Mouse (Mus musculus) adrenal gland, adult (tissue): ENCODE measurements at regions not wholly inside any gene's neighbourhood (a gene's known extent, or its start where the extent isn't known, plus 50 kb on each side); places are given as distances from the start of the nearest gene placed in this dataset.

Experiments
- DNase-seq, 2 experiments: peaks; one replicate each; pipeline ENCODE4 v3.0.0; 2022 to 2023; ENCODE audit warnings: low spot score in 1 of 2; ENCODE audit not compliant: inconsistent age in 2 of 2

GRCm38 (mm10) chr4:120339371-120339770 is 52.2 kb upstream of the Foxo6 start:
- DNase-seq = peak; percentile 34 to 75

- DNase-seq = no peak
Measured at GRCm38 (mm10) chr4:120340686-120341085, 53.5 kb upstream of the Foxo6 start.

DNA sequence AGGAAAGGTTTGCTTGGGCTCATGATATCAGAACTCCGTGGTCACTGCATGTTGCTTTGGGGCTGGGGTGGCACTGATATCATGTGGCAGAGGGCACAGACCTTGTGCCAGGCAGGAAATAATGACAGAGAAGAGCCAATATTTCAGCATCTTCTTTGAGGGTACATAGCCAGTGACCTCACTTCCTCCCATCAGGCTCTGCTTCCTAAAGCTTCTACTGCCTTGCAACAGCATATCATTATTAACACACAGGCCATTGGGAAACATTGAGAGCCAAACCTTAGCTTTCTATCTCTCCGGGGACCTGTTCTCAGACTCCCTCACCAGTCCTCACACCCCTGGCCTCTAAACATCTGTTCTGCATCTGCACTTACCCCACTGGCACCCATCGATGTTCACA is 54.8 kb upstream of the Foxo6 start:
- no peak for DNase-seq

- DNase-seq = no peak
Measured at GRCm38 (mm10) chr4:120342658-120343057, 55.5 kb upstream of the Foxo6 start.

GRCm38 (mm10) chr4:120345676-120346465 is 58.7 kb upstream of the Foxo6 start:
- DNase-seq = no peak

DNA sequence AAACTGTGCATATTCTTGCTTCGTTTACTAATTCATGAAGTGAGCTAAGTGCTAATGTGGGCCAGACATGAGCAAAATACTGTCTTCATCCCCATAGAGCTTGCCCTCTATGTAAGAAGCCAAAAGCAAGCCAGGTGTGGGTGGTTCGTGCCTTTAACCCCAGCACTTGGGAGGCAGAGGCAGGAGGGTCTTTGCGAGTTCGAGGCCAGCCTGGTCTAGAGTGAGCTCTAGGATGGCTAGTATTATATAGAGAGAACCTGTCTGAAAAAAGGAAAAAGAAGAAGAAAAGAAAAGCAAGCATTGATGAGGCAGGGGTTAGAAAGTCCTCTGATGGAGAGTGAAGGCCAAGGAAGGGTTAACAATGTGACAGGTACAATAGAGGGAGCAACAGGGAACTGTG is 55.2 kb upstream of the Scmh1 start:
- DNase-seq = no peak

GRCm38 (mm10) chr4:120353784-120354183 is 51.3 kb upstream of the Scmh1 start:
- no peak for DNase-seq
